Mouse (Mus musculus) A20 (cell line): Measurements from ENCODE around the gene Pdcd7.
"Not testable (repeated sequence)": the region's sequence is repeated elsewhere in the genome, so short reads cannot be mapped to it uniquely, and the experiment has no call there.

Experiments used
- DNase-seq: peaks from one replicate; pipeline ENCODE4 v3.0.0-alpha.2; 2011; ENCODE audit warnings: low read depth, low spot score

Gene Pdcd7

DNA sequence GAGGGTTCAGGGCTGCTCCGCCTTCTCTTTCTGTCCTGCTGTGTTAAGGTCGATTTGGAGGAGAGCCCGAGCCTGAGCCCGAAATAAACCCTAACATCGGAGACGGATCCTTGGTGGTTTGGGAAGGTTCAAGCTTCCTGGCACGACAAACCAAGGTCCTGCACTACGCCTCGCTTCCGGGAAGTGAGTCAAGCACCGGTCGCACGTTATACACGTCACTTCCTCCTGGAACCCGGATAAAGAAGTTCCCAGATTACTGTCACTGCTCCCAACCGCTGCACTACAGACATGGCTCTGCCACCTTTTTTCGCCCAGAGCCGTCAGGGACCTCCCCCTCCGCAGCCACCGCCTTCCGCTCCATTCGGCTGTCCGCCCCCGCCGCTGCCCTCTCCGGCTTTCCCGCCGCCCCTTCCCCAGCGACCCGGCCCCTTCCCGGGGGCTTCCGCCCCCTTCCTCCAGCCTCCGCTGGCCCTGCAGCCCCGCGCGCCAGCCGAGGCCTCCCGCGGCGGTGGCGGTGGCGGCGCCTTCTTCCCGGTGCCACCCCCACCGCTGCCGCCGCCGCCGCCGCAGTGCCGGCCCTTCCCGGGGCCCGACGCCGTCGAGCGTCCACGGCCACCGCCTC lies at the start of gene Pdcd7:
Gene Pdcd7, plus strand, starts transcription at position 251 of the 622 bp plus-strand sequence.
- DNase-seq: peak; percentile 95

DNA sequence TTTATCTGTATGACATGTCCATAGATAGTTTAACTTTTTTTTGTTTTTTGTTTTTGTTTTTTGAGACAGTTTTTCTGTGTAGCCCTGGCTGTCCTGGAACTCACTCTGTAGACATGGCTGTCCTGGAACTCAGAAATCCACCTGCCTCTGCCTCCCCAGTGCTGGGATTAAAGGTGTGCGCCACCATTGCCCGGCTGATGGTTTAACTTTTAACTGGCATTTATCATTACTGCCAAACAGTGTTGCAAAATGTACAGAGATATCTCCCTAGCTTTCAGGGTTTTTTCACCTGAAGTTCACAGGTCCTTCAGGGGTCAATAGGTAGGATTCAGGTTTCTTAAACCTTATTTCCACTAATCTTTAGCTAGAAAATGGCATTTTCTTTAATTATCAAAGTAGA lies 48.8 kb upstream of the Pdcd7 start:
- DNase-seq: no peak

DNA sequence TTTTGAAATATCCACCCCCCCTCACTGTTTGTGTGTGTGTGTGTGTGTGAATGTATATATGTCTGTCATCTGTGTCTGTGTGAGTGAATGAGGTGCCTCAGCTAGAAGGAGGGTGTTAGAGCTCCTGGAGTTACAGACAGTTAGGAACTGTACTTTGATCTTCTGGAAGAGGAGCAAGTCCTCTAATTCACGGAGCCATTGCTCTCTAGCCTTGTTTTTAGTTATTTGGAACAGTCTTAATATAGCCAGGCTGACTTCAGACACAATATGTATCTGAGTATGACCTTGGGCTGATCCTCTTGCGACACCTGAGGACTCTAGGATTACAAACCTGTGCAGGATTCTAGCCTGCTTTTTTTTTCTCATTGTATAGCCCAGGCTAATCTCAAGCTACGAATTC lies 47.1 kb upstream of the Pdcd7 start:
- no peak for DNase-seq

DNA sequence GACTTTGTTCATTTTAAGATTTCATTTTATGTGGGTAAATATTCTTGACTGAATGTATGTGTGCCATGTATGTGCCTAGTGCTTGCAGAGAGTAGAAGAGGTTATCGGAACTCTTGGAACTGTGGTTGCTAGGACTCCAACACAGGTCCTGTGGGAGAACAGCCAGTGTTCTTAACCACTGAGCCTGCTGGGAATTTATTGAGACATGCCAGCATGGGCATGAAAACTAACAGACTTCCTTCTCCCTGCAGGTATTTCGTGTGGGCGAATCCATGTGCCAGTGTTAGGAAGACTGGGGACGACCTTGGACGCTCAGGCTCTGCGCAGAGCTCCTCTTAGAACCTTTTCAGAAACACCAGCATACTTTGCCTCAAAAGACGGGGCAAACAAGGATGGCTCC lies 46.3 kb upstream of the Pdcd7 start:
- no peak for DNase-seq

DNA sequence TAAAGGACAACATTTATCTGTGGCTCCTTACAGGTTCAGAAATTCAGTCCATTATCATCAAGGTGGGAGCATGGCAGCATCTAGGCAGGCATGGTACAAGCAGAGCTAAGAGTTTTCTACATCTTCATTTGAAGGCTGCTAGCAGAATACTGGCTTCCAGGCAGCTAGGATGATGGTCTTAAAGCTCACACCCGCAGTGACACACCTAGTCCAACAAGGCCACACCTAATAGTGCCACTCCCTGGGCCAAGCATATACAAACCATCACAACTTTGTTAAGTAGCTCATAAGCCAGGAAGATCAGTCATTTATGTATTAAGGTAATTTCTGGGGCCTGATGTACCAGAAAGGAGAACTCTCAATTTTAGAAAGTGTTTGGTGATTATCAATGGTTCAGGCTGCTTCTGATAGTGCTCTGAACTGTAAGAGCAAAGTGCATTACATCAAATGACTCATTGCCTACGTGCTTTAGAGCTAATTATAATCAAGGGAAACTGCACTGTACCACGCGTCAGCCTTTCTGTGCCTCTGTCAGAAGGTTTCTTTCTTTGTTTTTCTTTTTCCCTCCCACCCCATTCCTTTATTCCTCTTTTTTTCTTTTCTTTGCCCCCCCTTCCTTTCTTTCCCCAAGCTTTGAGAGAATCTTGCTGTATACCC lies 43.4 kb upstream of the Pdcd7 start:
- DNase-seq: no peak

DNA sequence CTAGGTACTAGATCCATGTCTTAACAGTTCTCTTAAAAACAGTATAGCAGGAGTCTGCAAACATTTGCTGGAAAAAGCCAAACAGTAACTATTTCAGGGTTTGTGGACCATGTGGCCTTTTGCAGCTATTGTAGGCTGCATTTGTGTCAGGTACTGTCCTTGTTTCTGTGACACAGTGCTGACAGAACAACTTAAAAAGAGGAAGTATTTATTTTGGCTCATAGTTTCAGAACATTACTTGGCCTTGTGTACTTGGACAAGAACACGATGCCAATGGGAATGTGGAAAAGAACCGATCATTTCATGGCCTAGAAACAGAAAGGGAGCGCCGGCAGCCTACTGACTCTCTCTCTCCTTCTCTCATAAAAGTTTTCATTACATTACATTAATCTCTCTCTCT lies 42.3 kb upstream of the Pdcd7 start:
- peak; percentile 31 for DNase-seq

DNA sequence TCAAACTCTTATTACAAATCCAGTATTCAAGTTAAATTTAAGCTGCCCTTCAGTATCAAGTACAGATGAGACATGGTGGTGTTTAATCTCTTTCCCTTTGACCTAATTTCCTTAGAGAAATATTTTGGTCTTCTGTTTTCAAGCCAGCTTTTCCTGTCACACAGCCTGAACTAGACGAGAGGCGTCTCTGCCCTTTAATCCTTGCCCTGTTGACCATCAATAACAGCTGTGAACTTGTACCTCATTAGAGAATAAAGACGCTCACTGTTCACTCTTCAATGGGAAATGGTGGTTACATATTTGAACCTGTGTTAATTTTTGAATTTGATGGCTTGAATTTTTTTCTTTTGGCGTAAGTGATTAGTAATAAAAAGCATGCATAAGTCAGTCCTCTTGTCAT lies 41.6 kb upstream of the Pdcd7 start:
- DNase-seq: no peak

DNA sequence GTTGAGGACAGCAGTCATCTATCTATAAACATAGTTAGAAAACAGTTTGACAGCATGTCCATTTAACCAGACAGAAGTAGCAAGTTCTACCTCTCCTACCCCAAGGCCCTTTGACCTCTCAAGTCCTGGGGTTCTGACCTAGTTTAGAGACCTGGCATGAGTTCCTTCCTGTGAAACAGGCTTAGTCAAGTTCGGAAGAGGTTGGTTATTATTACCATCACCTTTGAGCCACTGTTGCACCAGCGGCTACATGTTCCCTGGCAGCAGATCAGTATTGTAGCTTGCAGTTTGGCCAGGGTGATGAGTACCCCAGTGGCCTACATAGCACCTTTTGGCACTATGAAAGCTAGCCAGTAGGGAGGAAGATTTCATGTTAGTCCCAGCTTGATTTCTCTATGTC lies 39.2 kb upstream of the Pdcd7 start:
- DNase-seq: no peak

DNA sequence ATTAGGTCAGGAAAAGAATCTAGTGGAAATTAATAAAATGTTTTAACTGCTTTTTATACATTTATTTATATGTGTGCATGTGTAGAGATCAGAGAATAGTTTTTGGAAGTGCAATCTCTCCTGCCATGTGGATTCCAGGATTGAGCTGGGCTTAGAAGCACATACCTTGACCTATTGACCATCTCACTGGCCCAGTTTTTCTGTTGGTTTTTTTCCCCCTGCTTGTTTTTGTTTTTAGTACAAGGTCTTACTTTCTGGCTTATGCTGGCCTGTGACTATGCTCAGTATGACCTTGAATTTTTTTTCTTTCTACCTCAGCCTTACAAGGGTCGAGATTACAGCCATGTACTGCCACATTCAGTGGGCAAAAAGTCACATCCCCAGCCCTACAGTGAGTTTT lies 37.9 kb upstream of the Pdcd7 start:
- no peak for DNase-seq

DNA sequence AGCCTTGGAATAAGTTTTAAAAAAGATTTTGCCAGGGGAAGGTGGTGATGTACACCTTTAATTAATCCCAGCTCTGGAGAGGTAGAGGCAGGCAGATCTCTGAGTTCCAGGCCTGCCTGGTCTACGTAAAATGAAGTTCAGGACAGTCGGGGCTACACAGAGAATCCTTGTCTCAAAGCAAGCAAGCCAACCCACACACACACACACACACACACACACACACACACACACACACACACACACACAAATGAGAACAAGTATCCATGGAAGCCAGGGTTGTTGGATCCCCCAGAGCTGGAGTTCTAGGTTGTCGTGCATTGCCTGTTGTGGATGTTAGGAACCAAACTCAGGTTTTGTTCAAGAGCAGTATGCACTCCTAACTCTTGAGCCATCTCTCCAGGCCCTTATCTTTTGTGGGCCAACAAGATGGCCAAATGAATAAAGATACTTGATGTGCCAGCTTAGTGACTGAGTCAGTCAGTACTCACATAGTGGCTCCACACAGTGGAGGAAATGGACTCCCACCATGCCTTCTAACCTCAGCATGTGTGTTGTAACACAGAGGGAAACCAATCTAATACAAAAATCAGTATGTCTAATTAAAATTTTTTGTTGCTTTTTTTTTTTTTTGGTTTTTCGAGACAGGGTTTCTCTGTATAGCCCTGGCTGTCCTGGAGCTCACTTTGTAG lies 33.1 kb upstream of the Pdcd7 start:
- no peak for DNase-seq

DNA sequence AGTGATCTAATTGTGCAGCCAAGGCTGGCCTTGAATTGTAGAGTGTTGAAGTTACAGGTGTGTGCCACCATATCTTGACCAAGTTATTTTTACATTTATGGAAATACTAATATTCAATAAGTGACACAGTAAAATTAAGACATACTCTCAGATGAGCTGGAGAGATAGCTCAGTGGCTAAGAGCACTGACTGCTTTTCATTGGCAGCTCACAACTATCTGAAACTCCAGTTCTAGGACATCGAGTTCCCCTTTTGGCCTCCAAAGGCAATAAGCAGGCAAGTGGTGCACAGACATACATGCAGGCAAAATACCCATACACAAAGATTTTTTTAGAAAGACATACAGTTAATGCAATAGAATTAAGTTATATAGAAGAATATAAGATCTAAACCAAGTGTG lies 32.1 kb upstream of the Pdcd7 start:
- no peak for DNase-seq

DNA sequence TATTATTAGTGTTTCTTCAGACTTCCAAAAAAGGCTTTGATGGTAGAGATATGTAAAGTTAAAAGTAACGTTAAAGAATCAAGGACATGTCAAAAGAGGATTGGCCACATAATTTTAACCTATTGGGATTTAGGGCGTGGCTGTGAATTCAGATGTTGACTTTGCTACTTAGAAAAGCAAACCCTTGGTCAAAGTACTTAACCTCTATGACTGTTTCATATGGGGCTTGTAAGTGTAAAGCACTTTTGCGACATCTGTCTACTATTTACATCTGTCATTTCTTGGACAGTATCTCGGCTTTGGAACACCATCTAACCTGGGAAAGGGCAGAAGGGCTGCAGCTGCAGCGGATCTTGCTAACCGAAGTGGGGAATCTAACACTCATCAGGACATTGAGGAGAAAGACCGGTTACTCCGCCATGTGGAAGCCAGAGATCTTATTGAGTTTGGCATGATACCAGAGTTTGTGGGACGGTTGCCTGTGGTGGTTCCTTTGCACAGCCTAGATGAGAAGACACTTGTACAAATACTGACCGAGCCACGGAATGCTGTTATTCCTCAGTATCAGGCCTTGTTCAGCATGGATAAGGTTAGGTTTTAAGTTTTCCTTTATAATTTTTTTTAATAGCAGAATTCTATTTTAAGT lies 23.5 kb upstream of the Pdcd7 start:
- DNase-seq: no peak

DNA sequence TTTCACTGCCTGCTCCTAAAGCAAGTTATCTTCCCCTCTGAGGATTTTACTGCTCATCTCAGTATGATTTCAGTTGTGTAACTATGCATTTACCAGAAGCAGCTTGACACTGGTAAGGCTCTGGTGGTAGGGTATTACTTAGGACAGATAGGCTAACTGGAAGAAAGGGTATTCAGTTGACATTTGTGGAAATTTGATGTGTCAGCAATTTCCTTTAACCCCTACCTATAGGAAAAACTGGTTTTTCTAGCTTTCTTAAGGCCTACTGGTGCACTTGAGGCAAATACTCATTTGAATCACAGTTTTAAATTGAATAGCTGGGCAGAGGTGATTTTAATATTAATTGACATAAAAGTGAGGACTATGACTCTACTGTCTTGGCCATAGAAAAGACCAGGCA lies 19.9 kb upstream of the Pdcd7 start:
- no peak for DNase-seq

DNA sequence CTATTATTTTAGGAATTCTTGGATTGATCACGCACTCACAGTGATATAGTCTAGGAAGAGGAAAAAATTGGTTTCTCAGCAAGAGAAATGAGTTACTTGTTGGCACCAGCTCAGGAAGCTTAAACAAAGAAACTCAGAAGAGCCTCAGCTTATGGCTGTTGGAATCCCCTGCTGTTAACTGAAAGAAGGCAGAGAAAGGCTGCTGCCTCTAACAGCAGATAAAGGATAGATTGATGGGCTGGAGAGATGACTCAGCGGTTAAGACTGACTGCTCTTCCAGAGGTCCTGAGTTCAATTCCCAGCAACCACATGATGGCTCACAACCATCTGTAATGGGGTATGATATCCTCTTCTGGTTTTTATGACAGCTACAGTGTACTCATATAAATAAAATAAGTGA lies 18.5 kb upstream of the Pdcd7 start:
- DNase-seq: no peak

DNA sequence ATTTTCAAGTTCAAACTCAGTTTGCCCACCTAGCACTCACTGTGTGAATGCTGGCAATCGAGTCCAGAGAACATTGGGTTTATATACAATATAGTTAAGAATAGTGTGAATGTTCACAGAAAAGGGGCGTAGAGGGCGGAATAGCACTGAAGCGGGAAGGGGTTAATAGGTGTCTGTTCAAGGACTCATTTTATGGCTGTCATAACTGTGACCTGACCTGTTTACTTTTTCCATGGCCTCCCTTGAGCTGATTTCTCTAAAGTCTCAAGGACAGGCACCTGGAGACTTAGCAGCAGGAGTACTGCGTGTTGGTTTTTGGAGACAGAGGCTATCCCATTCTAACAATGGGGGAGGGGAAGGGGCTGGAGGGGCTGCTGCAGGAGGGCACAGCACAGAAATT lies 11.9 kb upstream of the Pdcd7 start:
- DNase-seq: no peak

DNA sequence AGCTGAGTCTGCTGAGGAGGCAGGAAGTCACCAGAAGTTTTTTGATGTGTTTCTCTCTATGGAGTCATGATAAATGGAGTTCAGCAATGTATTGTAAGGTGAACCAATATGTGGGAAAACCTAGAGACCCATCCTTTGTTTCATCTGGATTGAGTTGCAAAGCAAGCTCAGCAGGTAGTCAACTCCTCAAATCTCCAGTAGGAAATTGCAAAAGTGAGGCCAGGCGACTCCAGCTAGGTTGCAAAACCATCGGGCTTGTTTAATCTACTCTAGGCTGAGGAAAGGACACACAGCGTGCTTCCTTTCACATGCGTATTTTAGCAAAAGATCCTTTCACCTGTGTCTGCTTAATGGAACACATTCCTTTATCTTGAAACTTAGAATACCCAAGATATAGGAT lies 6.8 kb upstream of the Pdcd7 start:
- DNase-seq: no peak

DNA sequence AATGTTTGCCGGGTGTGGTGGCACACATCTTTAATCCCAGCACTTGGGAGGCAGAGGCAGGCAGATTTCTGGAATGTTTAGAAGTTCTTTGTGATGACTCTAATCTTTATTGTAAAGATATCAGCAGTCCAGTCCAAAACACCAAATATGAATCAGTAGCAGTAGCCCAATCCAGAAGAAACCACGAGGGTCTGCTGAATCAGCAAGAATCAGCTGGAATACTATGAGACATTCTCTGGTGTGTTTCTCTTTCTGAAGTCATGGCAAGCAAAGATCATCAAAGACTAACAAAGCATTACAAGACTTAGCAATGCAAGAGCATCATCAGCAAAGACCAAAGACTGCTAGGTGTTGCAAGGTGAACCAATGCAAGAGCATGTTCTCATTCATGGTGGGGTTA lies 5.5 kb upstream of the Pdcd7 start:
- DNase-seq: no peak

DNA sequence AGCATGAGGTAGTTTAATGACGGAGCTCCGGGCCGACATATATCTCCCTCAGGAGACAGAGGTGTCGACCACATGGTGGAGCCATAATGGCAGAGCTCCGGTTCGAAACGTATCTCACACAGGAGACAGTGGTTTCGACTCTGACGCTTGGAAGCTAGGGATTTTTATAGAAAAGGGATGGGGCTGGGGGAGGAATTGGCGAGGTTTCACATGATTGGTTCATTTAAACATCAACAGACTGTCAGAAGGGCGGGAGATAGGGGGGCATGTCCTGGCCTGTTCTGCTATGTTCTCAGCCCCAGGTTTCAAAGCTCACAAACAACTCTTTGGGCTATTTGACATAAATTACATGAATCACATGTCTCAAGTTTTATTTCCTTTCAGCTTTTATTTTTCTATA lies 465 bp upstream of the Pdcd7 start:
- DNase-seq: not testable (repeated sequence)

DNA sequence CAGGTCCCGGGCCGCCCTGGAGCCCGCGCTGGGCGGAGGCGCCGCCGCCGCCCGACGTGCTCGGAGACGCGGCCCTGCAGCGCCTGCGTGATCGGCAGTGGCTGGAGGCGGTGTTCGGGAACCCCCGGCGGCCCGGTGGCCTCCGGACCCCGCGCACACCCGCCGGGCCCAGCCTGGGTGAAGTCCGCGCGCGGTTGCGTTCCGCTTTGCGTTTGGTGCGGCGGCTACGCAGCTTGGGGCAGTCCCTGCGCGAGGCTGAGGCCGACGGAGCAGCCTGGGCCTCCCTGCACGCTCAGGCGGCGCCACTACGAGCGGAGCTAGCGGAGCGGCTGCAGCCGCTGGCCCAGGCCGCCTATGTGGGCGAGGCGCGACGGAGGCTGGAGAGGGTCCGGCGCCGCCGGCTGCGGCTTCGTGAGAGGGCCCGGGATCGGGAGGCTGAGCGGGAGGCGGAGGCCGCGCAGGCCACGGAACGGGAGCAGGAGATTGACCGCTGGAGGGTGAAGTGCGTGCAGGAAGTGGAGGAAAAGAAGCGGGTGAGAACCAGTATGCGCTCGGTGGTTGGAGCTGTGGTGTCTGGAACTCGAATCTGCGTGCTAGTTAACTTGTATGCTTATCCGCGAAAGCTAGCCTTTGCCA lies 690 bp downstream of the Pdcd7 start:
- DNase-seq: peak; percentile 73

DNA sequence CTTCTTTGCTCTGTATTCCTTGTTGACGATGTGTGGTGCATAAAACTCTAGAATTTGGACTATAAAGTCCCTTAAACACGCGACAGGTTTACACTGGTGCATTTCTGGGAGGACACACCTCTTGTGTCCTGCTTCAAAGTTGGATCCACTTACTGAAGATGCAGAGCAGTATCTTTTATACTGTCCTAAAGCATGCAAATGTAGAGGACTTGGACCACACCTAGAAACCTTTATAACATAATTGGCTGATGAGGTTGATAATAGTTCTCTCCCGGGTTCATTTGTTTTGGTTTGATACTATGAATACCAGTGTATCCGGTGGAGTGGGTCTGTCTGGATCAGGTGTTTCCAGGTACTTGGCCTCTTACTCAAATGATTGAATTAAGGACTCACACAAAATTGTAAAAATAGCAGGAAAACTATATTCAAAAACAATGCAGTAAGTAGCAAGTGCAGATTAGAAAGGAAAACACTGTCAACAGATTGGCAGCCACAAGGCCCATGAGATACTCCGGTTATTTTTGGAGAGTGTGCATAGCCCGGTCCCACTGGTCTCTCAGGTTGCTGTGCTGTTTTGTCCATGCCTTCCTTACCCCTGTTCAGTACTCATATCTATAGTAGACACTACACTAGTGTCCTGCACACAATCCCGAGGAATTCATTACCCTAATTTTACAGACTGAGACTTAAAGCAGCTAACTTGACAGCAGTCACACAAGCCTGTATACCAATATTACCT lies 1.4 kb downstream of the Pdcd7 start:
- no peak for DNase-seq

DNA sequence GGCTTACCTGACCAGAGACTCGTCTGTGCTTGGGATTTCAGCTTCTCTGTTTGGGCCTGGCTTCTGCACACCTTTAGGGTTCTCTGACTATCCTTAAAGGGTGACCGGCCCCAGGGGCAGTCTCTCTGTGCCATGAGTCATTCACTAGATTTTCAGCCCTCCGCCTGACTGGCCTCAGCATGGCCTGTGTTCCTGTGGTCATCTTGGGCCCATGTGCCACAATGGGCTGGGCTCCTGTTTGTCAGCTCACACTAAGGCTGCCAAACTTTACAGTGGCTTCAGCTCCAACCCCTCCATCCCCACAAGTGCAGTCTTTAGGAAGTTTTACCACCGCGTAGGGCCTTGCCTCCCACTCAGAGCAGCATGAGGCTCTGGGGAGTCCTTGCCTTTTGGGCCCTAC lies 7.3 kb downstream of the Pdcd7 start:
- no peak for DNase-seq

DNA sequence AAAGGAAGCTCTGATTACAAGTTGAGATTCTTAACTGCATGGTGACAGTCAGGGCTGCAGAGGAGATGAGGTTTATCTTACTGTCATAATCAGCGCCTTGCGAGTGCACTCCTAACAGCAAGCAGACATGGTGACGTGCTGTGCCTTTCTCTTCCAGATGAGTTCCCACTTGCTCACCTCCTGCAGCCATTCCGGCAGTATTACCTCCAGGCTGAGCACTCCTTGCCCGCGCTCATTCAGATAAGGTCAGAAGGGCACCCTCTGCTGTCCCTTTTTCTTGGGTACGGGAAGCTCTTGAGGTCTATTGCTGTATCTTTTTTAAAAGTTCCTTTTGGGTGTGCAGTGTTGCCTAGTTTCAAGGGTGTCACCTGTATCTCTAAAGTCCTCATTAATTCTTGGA lies 10.7 kb downstream of the Pdcd7 start:
- DNase-seq: no peak
